In genomic region chr13:46485605-46486004, GRCm38 (mm10) we compare ENCODE assay signal across 34 mouse cellular contexts. TPM values are rescaled to one million over a fixed set of nuclear protein-coding genes. Genes with fewer than 3 reads are reported as not detected.
"Had no signal": no experiment of that assay in that cellular context is flagged by ENCODE, and none has a peak within 500 bp of the region (broad histone marks: within the 10 kb centered on the region; RNA-seq: fewer than 3 reads in every experiment).

No protein-coding gene starts in this region.

- H3K4me3 ChIP-seq: limb, embryonic 10.5 days; limb, embryonic 12.5 days; limb, embryonic 13.5 days; limb, embryonic 15.5 days; liver, embryonic 12.5 days; liver, embryonic 13.5 days; liver, embryonic 15.5 days; lung, embryonic 15.5 days; megakaryocyte, embryonic 14.5 days; midbrain, embryonic 10.5 days; midbrain, embryonic 12.5 days; midbrain, embryonic 13.5 days; midbrain, embryonic 15.5 days; myocyte; neural tube, embryonic 12.5 days had no signal

- H3K4me1 ChIP-seq: limb, embryonic 15.5 days; liver, embryonic 12.5 days; liver, embryonic 13.5 days; liver, embryonic 15.5 days; midbrain, embryonic 10.5 days; midbrain, embryonic 12.5 days; midbrain, embryonic 13.5 days; midbrain, embryonic 15.5 days; neural tube, embryonic 12.5 days had no signal

- H3K27me3 ChIP-seq: limb, embryonic 12.5 days; limb, embryonic 13.5 days; limb, embryonic 15.5 days; liver, embryonic 12.5 days; liver, embryonic 13.5 days; liver, embryonic 15.5 days; lung, embryonic 15.5 days; megakaryocyte, embryonic 14.5 days; midbrain, embryonic 12.5 days; midbrain, embryonic 13.5 days; midbrain, embryonic 15.5 days; neural tube, embryonic 12.5 days had no signal

- H3K9me3 ChIP-seq: limb, embryonic 10.5 days; limb, embryonic 12.5 days; limb, embryonic 13.5 days; limb, embryonic 15.5 days; liver, embryonic 12.5 days; liver, embryonic 13.5 days; liver, embryonic 15.5 days; lung, embryonic 15.5 days; midbrain, embryonic 10.5 days; midbrain, embryonic 12.5 days; midbrain, embryonic 13.5 days; midbrain, embryonic 15.5 days; neural tube, embryonic 12.5 days had no signal

- H3K27ac ChIP-seq: limb, embryonic 10.5 days; limb, embryonic 12.5 days; limb, embryonic 13.5 days; limb, embryonic 15.5 days; liver, embryonic 12.5 days; liver, embryonic 13.5 days; liver, embryonic 14.5 days; liver, embryonic 15.5 days; lung, embryonic 15.5 days; macrophage; midbrain, embryonic 10.5 days; midbrain, embryonic 12.5 days; midbrain, embryonic 13.5 days; midbrain, embryonic 15.5 days; neural tube, embryonic 12.5 days had no signal

- H3K9ac ChIP-seq: limb, embryonic 12.5 days; limb, embryonic 13.5 days; limb, embryonic 15.5 days; liver, embryonic 12.5 days; liver, embryonic 13.5 days; liver, embryonic 14.5 days; liver, embryonic 15.5 days; liver, postnatal 0 days; lung, embryonic 14.5 days; lung, embryonic 15.5 days; midbrain, embryonic 12.5 days; midbrain, embryonic 13.5 days; midbrain, embryonic 15.5 days; neural tube, embryonic 12.5 days had no signal

- ATAC-seq: liver, embryonic 12.5 days; liver, postnatal 0 days; midbrain, embryonic 13.5 days; midbrain, embryonic 15.5 days; midbrain, embryonic 16.5 days had no signal

- H3K4me2 ChIP-seq: limb, embryonic 12.5 days; limb, embryonic 13.5 days; limb, embryonic 15.5 days; liver, embryonic 11.5 days; liver, embryonic 12.5 days; liver, embryonic 13.5 days; liver, embryonic 15.5 days; lung, embryonic 14.5 days; lung, embryonic 15.5 days; midbrain, embryonic 11.5 days; midbrain, embryonic 12.5 days; midbrain, embryonic 13.5 days; midbrain, embryonic 15.5 days; neural tube, embryonic 12.5 days had no signal

- DNase-seq: left cerebral cortex, postnatal 4 days; liver; liver, embryonic 13.5 days; liver, postnatal 0 days; lung, adult 18-20 months; lung, adult 2 months; lung, embryonic 14.5 days; lung, postnatal 10 days; lung, postnatal 14 days; lung, postnatal 36 days; lung, postnatal 4 days; midbrain, embryonic 14.5 days had no signal

- H3K36me3 ChIP-seq: limb, embryonic 10.5 days; limb, embryonic 12.5 days; limb, embryonic 13.5 days; limb, embryonic 15.5 days; liver, embryonic 12.5 days; liver, embryonic 13.5 days; liver, embryonic 15.5 days; lung, embryonic 15.5 days; midbrain, embryonic 10.5 days; midbrain, embryonic 12.5 days; midbrain, embryonic 13.5 days; midbrain, embryonic 15.5 days; neural tube, embryonic 12.5 days had no signal

RNA-seq across cellular contexts. Expression of gene Cap2, which starts 16.0 kb away (rescaled TPM):
- total RNA-seq: megakaryocyte, adult 5-6 weeks; monocyte, adult 5-6 weeks had no signal
- polyA plus RNA-seq: liver, adult 2 months had no signal
